ENCODE assay signal across 10 mouse cellular contexts in the genomic region with DNA sequence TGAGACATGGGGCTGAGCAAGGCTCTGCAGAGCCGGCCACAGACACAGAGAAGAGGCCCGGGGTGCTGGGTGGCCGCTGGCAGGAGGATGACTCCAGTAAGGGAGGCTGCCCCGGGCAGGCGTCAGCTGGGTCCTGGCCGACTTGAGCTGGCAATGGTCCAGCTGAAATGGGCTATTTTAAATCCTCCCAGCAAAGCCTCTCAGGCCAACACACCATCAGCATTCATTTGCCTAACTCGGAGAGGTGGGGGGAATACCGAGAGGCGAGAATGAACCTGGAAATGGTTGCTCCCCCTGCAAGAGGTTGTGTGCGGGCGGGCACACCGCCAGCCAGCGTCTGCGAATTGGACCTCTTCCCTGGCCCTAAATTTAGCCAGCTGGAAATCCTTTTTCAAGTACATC. TPM values are rescaled to one million over a fixed set of nuclear protein-coding genes. Genes with fewer than 3 reads are reported as not detected.
DNase-seq lines count a peak whose midpoint lies in the region; ATAC-seq and TF ChIP-seq lines count a peak whose summit lies in the region.
"Had no signal": no experiment of that assay in that cellular context is flagged by ENCODE, and none has a peak within 500 bp of the region (broad histone marks: within the 10 kb centered on the region; RNA-seq: fewer than 3 reads in every experiment).

No protein-coding gene starts in this region.

- peaks cover 39% of the 10 kb centered on the region for H3K4me1 ChIP-seq in hindbrain, embryonic 10.5 days (replicated peaks)
- no peaks in the 10 kb centered on the region for H3K4me1 ChIP-seq in hindbrain, embryonic 11.5 days (replicated peaks; ENCODE audit: control insufficient read depth, insufficient read depth, low read length)
- peaks cover 18% of the 10 kb centered on the region for H3K4me1 ChIP-seq in midbrain, postnatal 0 days (ENCODE audit: insufficient read depth, low read length)

- 76% methylated on average over 14 of the region's 14 CpGs for WGBS in hindbrain, embryonic 10.5 days
- 72% methylated on average over 14 of the region's 14 CpGs for WGBS in hindbrain, embryonic 11.5 days
- 36% methylated on average over 14 of the region's 14 CpGs for WGBS in midbrain, postnatal 0 days

- no peak for DNase-seq in hindbrain, embryonic 10.5 days (ENCODE audit: low spot score)
- no peak for DNase-seq in hindbrain, embryonic 11.5 days (ENCODE audit: low spot score)
- peak; percentile 91 to 93 for DNase-seq in cerebellum, postnatal 10 days
- peak; percentile 65 to 77 for DNase-seq in heart, adult 18-20 months
- DNase-seq in layer of hippocampus, postnatal 10 days (ENCODE audit: low spot score in 2 of 2): peak; percentile 72 to 81
- peak; percentile 82 for DNase-seq in midbrain, postnatal 0 days (ENCODE audit: low spot score)
- no peak for DNase-seq in embryo, embryonic 9.5 days (ENCODE audit: extremely low spot score)
- no peak for DNase-seq in kidney, adult 8-10 months

- H3K4me3 ChIP-seq in hindbrain, embryonic 10.5 days: no peak overlapping the region
- H3K4me3 ChIP-seq in hindbrain, embryonic 11.5 days (ENCODE audit: low read depth, low read length): no peak overlapping the region
- no peak overlapping the region for H3K4me3 ChIP-seq in midbrain, postnatal 0 days (ENCODE audit: low read depth, low read length)

- H3K27me3 ChIP-seq in hindbrain, embryonic 10.5 days (ENCODE audit: insufficient read depth, poor library complexity, severe bottlenecking): no peaks in the 10 kb centered on the region; the same call in 1 of the 2 replicates
- H3K27me3 ChIP-seq in hindbrain, embryonic 11.5 days (ENCODE audit: control insufficient read depth, insufficient read depth, low read length): no peaks in the 10 kb centered on the region
- H3K27me3 ChIP-seq in midbrain, postnatal 0 days (ENCODE audit: insufficient read depth, low read length): no peaks in the 10 kb centered on the region

- H3K4me2 ChIP-seq in hindbrain, embryonic 11.5 days (replicated peaks; ENCODE audit: low read depth, low read length): no peak overlapping the region
- no peak overlapping the region for H3K4me2 ChIP-seq in midbrain, postnatal 0 days (ENCODE audit: low read depth, low read length, poor library complexity, severe bottlenecking)

- peak overlapping the region; percentile 23; the same call in 1 of the 2 replicates for H3K27ac ChIP-seq in hindbrain, embryonic 10.5 days
- H3K27ac ChIP-seq in hindbrain, embryonic 11.5 days (ENCODE audit: low read depth, low read length): no peak overlapping the region
- 0 out of 2 replicates have a peak overlapping the region, but pooled peaks have one; percentile 12 for H3K27ac ChIP-seq in midbrain, postnatal 0 days (ENCODE audit: low read depth, low read length)

- no peaks in the 10 kb centered on the region for H3K36me3 ChIP-seq in hindbrain, embryonic 10.5 days
- H3K36me3 ChIP-seq in hindbrain, embryonic 11.5 days (ENCODE audit: control insufficient read depth, insufficient read depth, low read length): no peaks in the 10 kb centered on the region
- no peaks in the 10 kb centered on the region for H3K36me3 ChIP-seq in midbrain, postnatal 0 days (ENCODE audit: insufficient read depth, low read length)

- H3K9ac ChIP-seq in hindbrain, embryonic 11.5 days (ENCODE audit: low read depth, low read length): no peak overlapping the region
- no peak overlapping the region for H3K9ac ChIP-seq in midbrain, postnatal 0 days (replicated peaks; ENCODE audit: low read length, poor library complexity, severe bottlenecking)

- H3K9me3 ChIP-seq in hindbrain, embryonic 10.5 days: no peaks in the 10 kb centered on the region
- H3K9me3 ChIP-seq in hindbrain, embryonic 11.5 days (ENCODE audit: control insufficient read depth, low read length): no peaks in the 10 kb centered on the region
- H3K9me3 ChIP-seq in midbrain, postnatal 0 days (ENCODE audit: low read length): no peaks in the 10 kb centered on the region

- ATAC-seq in hindbrain, embryonic 11.5 days (ENCODE audit: low FRiP score): no peak
- ATAC-seq in midbrain, postnatal 0 days (ENCODE audit: low FRiP score): peak; percentile 49; the same call in 1 of the 2 replicates

- TF ChIP-seq CTCF in midbrain, postnatal 0 days (IDR thresholded peaks at IDR 0.05): no peak

RNA-seq across cellular contexts. Expression of a gene that starts 30.9 kb away (rescaled TPM):
- polyA plus RNA-seq in hindbrain, embryonic 10.5 days (2016; fragmentation: Nextera tagmentation; extraction: Ambion mirVana): not detected in 2 replicates
- not detected in 2 replicates for polyA plus RNA-seq in hindbrain, embryonic 11.5 days (2014; fragmentation: Nextera tagmentation; extraction: Ambion mirVana)
- total RNA-seq in heart, adult 18-20 months (2021): not detected
- not detected for total RNA-seq in layer of hippocampus, postnatal 10 days (2021)
- total RNA-seq in midbrain, postnatal 0 days (2014; rRNA removed): not detected in 2 replicates
- not detected in 2 replicates for polyA plus RNA-seq in midbrain, postnatal 0 days (2015; fragmentation: Nextera tagmentation; extraction: Ambion mirVana)
- total RNA-seq: common myeloid progenitor, adult 5-6 weeks had no signal
- polyA plus RNA-seq: liver, embryonic 16.5 days had no signal

RNA-seq across cellular contexts. Expression of a gene that starts 45.7 kb away (rescaled TPM):
- polyA plus RNA-seq in hindbrain, embryonic 10.5 days (2016; fragmentation: Nextera tagmentation; extraction: Ambion mirVana): 5.8 and 11.7 TPM in 2 replicates
- 11.7 and 12.6 TPM in 2 replicates for polyA plus RNA-seq in hindbrain, embryonic 11.5 days (2014; fragmentation: Nextera tagmentation; extraction: Ambion mirVana)
- total RNA-seq in heart, adult 18-20 months (2021): under 1 TPM in 1 of 2 experiments, not detected in 1; 0.10 TPM
- 100 to 1,000 TPM; 205 to 226 TPM for total RNA-seq in layer of hippocampus, postnatal 10 days (2021)
- 41.2 and 60.3 TPM in 2 replicates for total RNA-seq in midbrain, postnatal 0 days (2014; rRNA removed)
- polyA plus RNA-seq in midbrain, postnatal 0 days (2015; fragmentation: Nextera tagmentation; extraction: Ambion mirVana): 72.5 and 73.3 TPM in 2 replicates
- total RNA-seq: common myeloid progenitor, adult 5-6 weeks had no signal

Comparison
In these comparisons a context has a peak if more than half of its experiments do, and no peak if none do; other contexts are left out.
1. DNase-seq: peak in cerebellum, postnatal 10 days (2 of 2), heart, adult 18-20 months (2 of 2), layer of hippocampus, postnatal 10 days (2 of 2) and midbrain, postnatal 0 days (single experiment); none in hindbrain, embryonic 10.5 days (single experiment), hindbrain, embryonic 11.5 days (single experiment), embryo, embryonic 9.5 days (single experiment) and kidney, adult 8-10 months (0 of 2).
2. RNA of a gene that starts 45.7 kb away (total RNA-seq): 205 to 226 TPM in layer of hippocampus, postnatal 10 days and 41.2 to 60.3 TPM in midbrain, postnatal 0 days; 0.10 TPM in heart, adult 18-20 months; every median in the first group is over 10 times any median in the second.